Mouse (Mus musculus) limb, embryonic 12.5 days (tissue): Measurements from ENCODE around the gene Ilkap. TPM values are rescaled to one million over a fixed set of nuclear protein-coding genes. Genes with fewer than 3 reads are reported as not detected.

ENCODE experiments used
- ATAC-seq: fragments of 200-750 bp; cut with Nextera tagmentation; 2 replicates; pipeline ENCODE4 v1.8.0; 2017; ENCODE audit warnings: low read depth, moderate TSS enrichment; ENCODE audit not compliant: insufficient number of reproducible peaks, insufficient read depth, low FRiP score, low TSS enrichment
- H3K27ac ChIP-seq: fragments of 300-500 bp; sonication (generic); 2 replicates; pipeline ENCODE4 v1.5.1; 2016; ENCODE audit warnings: mild to moderate bottlenecking, moderate library complexity
- H3K27me3 ChIP-seq: fragments of 300-500 bp; sonication (generic); 2 replicates; pipeline ENCODE4 v1.6.1; 2016; ENCODE audit warnings: mild to moderate bottlenecking, moderate library complexity
- H3K36me3 ChIP-seq: fragments of 300-500 bp; sonication (generic); 2 replicates; pipeline ENCODE4 v1.6.1; 2016; ENCODE audit warnings: mild to moderate bottlenecking, moderate library complexity
- H3K4me1 ChIP-seq: fragments of 300-500 bp; sonication (generic); replicated peaks from 2 replicates; pipeline ENCODE4 v1.6.1; 2016
- H3K4me2 ChIP-seq: fragments of 300-500 bp; sonication (generic); 2 replicates; pipeline ENCODE4 v1.6.1; 2016; ENCODE audit warnings: mild to moderate bottlenecking, moderate library complexity
- H3K4me3 ChIP-seq: fragments of 300-500 bp; sonication (generic); replicated peaks from 2 replicates; pipeline ENCODE4 v1.5.1; 2016; ENCODE audit warnings: mild to moderate bottlenecking
- H3K9ac ChIP-seq: fragments of 300-500 bp; sonication (generic); replicated peaks from 2 replicates; pipeline ENCODE4 v1.6.1; 2016; ENCODE audit warnings: mild to moderate bottlenecking, moderate library complexity
- H3K9me3 ChIP-seq: fragments of 300-500 bp; sonication (generic); 2 replicates; pipeline ENCODE4 v1.6.1; 2016; ENCODE audit warnings: mild to moderate bottlenecking, moderate library complexity
- WGBS: fragments of 180-500 bp; shearing (Covaris S2); methylation state at CpG from one replicate; pipeline ENCODE4 v1.1.7; 2016; 5-methylcytosine and 5-hydroxymethylcytosine counted together
- polyA plus RNA-seq: library from polyadenylated mRNA; unstranded; fragments of >200 nt; fragmentation: Nextera tagmentation; extraction: Ambion mirVana; gene quantifications from 2 replicates; pipeline ENCODE4 v1.2.1, GENCODE M21; 2016

Ilkap gene
- polyA plus RNA-seq, 1 experiment from 2014 or later: 186 TPM

- Histone ChIP-seq H3K27me3 (no peaks in the 10 kb centered on the region), H3K9me3 (no peaks in the 10 kb centered on the region), H3K4me1 (no peaks in the 10 kb centered on the region), H3K4me3 (no peak overlapping the region), H3K9ac (no peak overlapping the region), H3K4me2 (no peak overlapping the region), H3K36me3 (no peaks in the 10 kb centered on the region), H3K27ac (no peak overlapping the region)
- 84% methylated on average over 11 of the region's 11 CpGs for WGBS
- ATAC-seq: no peak
These were observed 42.5 kb downstream of the Ilkap start for GRCm38 (mm10) chr1:91356105-91356504.

DNA sequence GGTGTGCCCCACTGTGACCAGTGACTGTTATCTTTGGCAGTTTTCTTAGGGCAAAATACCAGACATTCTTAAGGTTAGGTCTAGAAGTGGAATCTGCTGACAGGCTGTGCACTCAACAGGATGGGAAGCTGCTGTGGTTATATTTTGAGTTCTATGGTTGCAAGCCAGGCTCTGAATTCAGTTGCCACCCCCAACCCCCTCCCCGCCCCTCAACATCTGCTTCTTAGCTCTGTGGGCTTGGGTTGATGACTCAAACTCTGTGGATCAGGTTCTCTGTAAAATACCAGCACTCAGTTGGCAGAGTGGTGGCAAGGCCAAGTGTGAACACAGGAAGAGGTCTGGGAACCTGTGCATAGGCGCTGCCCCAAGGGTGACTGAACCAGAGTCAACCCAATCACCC, 46.3 kb downstream of the Ilkap start:
- no peaks in the 10 kb centered on the region for H3K36me3 ChIP-seq
- no peak overlapping the region for H3K4me2 ChIP-seq
- no peak overlapping the region for H3K4me3 ChIP-seq
- no peaks in the 10 kb centered on the region for H3K9me3 ChIP-seq
- peaks cover 6% of the 10 kb centered on the region; the same call in 1 of the 2 replicates for H3K27me3 ChIP-seq
- WGBS: 87% methylated on average over 2 of the region's 2 CpGs
- no peak overlapping the region for H3K9ac ChIP-seq
- H3K27ac ChIP-seq: no peak overlapping the region
- H3K4me1 ChIP-seq: no peaks in the 10 kb centered on the region
- no peak for ATAC-seq

DNA sequence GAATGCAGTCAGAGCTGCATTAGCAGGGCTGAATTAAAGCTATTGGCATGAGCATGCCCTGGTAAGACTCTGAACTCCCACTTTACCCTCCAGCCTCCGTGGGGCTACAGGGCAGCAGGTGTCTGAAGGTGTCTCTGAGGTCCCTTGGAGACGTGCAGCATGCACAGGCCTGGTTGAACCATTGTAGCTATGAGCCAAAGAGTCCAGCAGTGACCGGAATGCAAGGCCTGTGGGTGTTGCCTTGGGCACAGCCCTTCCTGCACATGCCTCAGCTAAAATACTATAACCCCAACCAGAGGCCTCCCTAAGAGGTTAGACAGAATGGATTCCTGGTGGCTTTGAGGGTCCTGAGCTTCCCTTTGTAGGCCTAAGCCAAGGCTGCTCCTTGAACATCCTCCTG, 47.4 kb downstream of the Ilkap start:
- Histone ChIP-seq H3K27ac (no peak overlapping the region), H3K27me3 (peaks cover 16% of the 10 kb centered on the region), H3K36me3 (no peaks in the 10 kb centered on the region), H3K9me3 (no peaks in the 10 kb centered on the region), H3K9ac (no peak overlapping the region), H3K4me1 (no peaks in the 10 kb centered on the region), H3K4me3 (no peak overlapping the region), H3K4me2 (no peak overlapping the region)
- 81% methylated on average over 3 of the region's 3 CpGs for WGBS
- no peak for ATAC-seq

DNA sequence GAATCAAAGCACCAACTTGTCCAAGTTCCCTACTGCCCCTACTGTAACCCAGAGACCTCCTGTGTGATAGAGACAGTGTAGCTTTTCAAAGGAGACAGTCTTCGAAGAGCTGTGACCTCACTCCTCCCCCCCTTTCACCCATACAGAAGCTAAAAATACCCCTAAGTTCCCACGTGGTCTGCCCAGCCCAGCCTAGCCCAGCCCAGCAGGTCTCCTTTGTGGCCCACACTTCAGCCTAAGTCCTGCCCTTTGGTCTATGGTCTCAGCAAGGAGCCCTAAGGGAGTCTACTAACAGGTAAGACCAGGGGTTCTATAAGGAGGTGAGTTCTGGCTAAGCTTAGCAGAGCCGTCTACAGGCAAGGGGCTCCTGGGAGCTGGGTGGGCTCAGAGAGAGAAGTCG, 47.8 kb downstream of the Ilkap start, which contains the start of gene Klhl30:
Klhl30 (plus strand) TSS at position 176 of the 400 bp plus-strand sequence.
- H3K9ac ChIP-seq: no peak within 1 kb of the TSS
- WGBS: 72% methylated on average over 4 of the region's 4 CpGs
- H3K4me3 ChIP-seq: no peak within 1 kb of the TSS
- no peaks in the 10 kb centered on the region for H3K9me3 ChIP-seq
- peaks cover 20% of the 10 kb centered on the region for H3K27me3 ChIP-seq
- no peak within 1 kb of the TSS for H3K4me2 ChIP-seq
- no peak within 1 kb of the TSS for H3K27ac ChIP-seq
- ATAC-seq: no peak
- H3K4me1 ChIP-seq: no peaks in the 10 kb centered on the region
- H3K36me3 ChIP-seq: no peaks in the 10 kb centered on the region

DNA sequence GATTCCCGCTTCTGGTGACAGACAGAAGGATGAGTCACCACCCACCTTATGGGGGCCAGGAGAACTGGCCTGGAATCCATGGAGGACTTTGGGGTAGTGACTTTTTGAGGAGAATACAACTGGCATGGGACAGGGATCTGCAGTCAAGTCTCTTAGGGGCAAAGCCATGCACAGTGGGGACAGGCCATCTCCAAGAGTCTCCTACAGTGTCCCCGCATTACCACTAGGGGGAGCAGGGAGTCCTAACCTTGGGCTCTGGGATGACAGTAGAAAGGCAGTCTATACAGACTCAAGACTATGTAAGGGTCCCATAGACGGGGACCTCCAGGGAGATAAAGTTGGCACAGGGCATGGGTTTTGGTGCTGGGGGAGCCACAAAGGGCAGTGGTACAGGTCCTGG, 51.7 kb downstream of the Ilkap start:
- Histone ChIP-seq H3K36me3 (no peaks in the 10 kb centered on the region), H3K4me1 (peaks cover 14% of the 10 kb centered on the region), H3K27ac (no peak overlapping the region), H3K9ac (no peak overlapping the region), H3K9me3 (no peaks in the 10 kb centered on the region), H3K27me3 (peaks cover 60% of the 10 kb centered on the region), H3K4me3 (no peak overlapping the region), H3K4me2 (no peak overlapping the region)
- peak; percentile 53; the same call in 1 of the 2 replicates for ATAC-seq
- 33% methylated on average over 3 of the region's 3 CpGs for WGBS

GRCm38 (mm10) chr1:91344921-91345685, 53.5 kb downstream of the Ilkap start:
- H3K4me3 ChIP-seq: peak overlapping the region; percentile 37
- no peaks in the 10 kb centered on the region for H3K36me3 ChIP-seq
- peak overlapping the region; percentile 58 for H3K4me2 ChIP-seq
- ATAC-seq: no peak
- H3K4me1 ChIP-seq: peaks cover 14% of the 10 kb centered on the region
- H3K27ac ChIP-seq: no peak overlapping the region
- 4% methylated on average over 68 of the region's 68 CpGs for WGBS
- H3K9me3 ChIP-seq: no peaks in the 10 kb centered on the region
- H3K27me3 ChIP-seq: peaks cover 72% of the 10 kb centered on the region
- peak overlapping the region; percentile 12; the same call in 1 of the 2 replicates for H3K9ac ChIP-seq

GRCm38 (mm10) chr1:91344001-91344400, 54.6 kb downstream of the Ilkap start:
- ATAC-seq: no peak
- H3K9ac ChIP-seq: no peak overlapping the region
- H3K4me3 ChIP-seq: no peak overlapping the region
- H3K4me1 ChIP-seq: peaks cover 14% of the 10 kb centered on the region
- H3K27me3 ChIP-seq: peaks cover 83% of the 10 kb centered on the region
- H3K27ac ChIP-seq: no peak overlapping the region
- H3K9me3 ChIP-seq: no peaks in the 10 kb centered on the region
- 77% methylated on average over 3 of the region's 3 CpGs for WGBS
- no peaks in the 10 kb centered on the region for H3K36me3 ChIP-seq
- no peak overlapping the region for H3K4me2 ChIP-seq

DNA sequence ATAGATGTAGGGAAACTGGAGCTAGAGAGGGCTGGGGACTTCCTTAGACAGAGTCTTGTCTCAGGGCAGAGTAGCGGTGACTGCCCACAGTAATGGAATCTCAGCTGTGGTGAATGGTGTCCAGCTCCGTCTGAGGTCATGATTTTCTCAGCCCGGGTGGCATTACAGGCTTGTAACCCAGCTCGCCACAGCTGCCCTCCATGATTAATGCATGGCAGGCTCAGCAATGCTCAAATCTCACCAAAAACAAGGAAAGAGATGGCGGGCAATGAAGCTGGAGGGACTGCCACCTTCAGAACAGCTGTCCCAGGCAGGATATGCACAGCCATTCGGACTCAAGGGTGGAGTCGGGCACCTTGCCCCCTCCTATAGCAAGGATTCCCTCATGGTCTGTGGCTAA, 61.3 kb downstream of the Ilkap start:
- ATAC-seq: no peak
- 88% methylated on average over 7 of the region's 7 CpGs for WGBS
- no peak overlapping the region for H3K4me3 ChIP-seq
- H3K9me3 ChIP-seq: no peaks in the 10 kb centered on the region
- no peak overlapping the region for H3K4me2 ChIP-seq
- no peaks in the 10 kb centered on the region for H3K36me3 ChIP-seq
- peaks cover 28% of the 10 kb centered on the region for H3K27me3 ChIP-seq
- H3K4me1 ChIP-seq: peaks cover 5% of the 10 kb centered on the region; the same call in 1 of the 2 replicates
- no peak overlapping the region for H3K27ac ChIP-seq
- no peak overlapping the region for H3K9ac ChIP-seq

DNA sequence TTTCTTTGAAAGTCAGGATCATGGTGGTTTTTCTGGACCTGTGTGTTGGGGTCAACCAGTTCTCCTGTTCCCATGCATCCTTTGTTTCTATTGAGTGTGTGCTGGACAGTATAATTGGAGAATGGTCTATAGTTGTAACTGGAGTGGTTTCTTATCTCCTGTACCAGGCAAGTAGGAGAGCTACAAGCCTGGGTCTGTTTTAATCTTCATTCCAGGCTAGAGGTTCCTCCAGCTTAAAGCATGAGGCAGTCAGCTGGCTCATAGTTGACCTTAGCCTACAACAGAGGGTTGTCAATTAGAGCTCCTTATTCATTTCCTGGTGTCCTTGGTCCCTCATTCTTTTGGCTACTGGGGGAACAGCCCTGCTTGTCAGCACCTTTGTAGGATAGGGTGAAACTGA, 65.0 kb downstream of the Ilkap start:
- Histone ChIP-seq H3K4me1 (peaks cover 13% of the 10 kb centered on the region), H3K4me3 (no peak overlapping the region), H3K27ac (no peak overlapping the region), H3K36me3 (no peaks in the 10 kb centered on the region), H3K27me3 (no peaks in the 10 kb centered on the region; the same call in 1 of the 2 replicates), H3K9me3 (no peaks in the 10 kb centered on the region), H3K4me2 (no peak overlapping the region), H3K9ac (no peak overlapping the region)
- no peak for ATAC-seq

GRCm38 (mm10) chr1:91332102-91332501, 66.5 kb downstream of the Ilkap start:
- no peaks in the 10 kb centered on the region; the same call in 1 of the 2 replicates for H3K27me3 ChIP-seq
- H3K27ac ChIP-seq: no peak overlapping the region
- peaks cover 12% of the 10 kb centered on the region for H3K4me1 ChIP-seq
- 59% methylated on average over 4 of the region's 4 CpGs for WGBS
- no peaks in the 10 kb centered on the region for H3K9me3 ChIP-seq
- H3K4me3 ChIP-seq: no peak overlapping the region
- H3K36me3 ChIP-seq: no peaks in the 10 kb centered on the region
- no peak overlapping the region for H3K9ac ChIP-seq
- no peak overlapping the region for H3K4me2 ChIP-seq
- ATAC-seq: no peak

GRCm38 (mm10) chr1:91325488-91326042, 73.0 kb downstream of the Ilkap start:
- Histone ChIP-seq H3K4me2 (no peak overlapping the region), H3K27me3 (no peaks in the 10 kb centered on the region), H3K9ac (no peak overlapping the region), H3K9me3 (no peaks in the 10 kb centered on the region), H3K4me3 (no peak overlapping the region), H3K36me3 (no peaks in the 10 kb centered on the region), H3K4me1 (peaks cover 15% of the 10 kb centered on the region), H3K27ac (no peak overlapping the region)
- ATAC-seq: no peak
- 73% methylated on average over 4 of the region's 4 CpGs for WGBS
